Mouse (Mus musculus): ENCODE data around the gene Epo. TPM values are rescaled to one million over a fixed set of nuclear protein-coding genes. Genes with fewer than 3 reads are reported as not detected.

Gene Epo
- polyA plus RNA-seq, 1 experiment from 2014 or later: not detected

- Histone ChIP-seq H3K36me3 (replicated peaks) (no peaks in the 10 kb centered on the region), H3K4me1 (peaks cover 52% of the 10 kb centered on the region), H3K4me3 (peak overlapping the region; percentile 93), H3K9me3 (no peaks in the 10 kb centered on the region), H3K27ac (peak overlapping the region; percentile 86), H3K4me2 (peak overlapping the region; percentile 82), H3K9ac (peak overlapping the region; percentile 96), H3K27me3 (replicated peaks) (no peaks in the 10 kb centered on the region)
- 60% methylated on average over 3 of the region's 3 CpGs for WGBS
- ATAC-seq (replicated peaks): no peak
Measured at GRCm38 (mm10) chr5:137511706-137512105, 21.3 kb downstream of the Epo start.

GRCm38 (mm10) chr5:137510573-137511390, 22.3 kb downstream of the Epo start:
- Histone ChIP-seq H3K36me3 (replicated peaks) (no peaks in the 10 kb centered on the region), H3K27ac (peak overlapping the region; percentile 86), H3K9ac (peak overlapping the region; percentile 96), H3K4me1 (peaks cover 48% of the 10 kb centered on the region), H3K4me2 (peak overlapping the region; percentile 82), H3K27me3 (replicated peaks) (no peaks in the 10 kb centered on the region), H3K4me3 (peak overlapping the region; percentile 93), H3K9me3 (no peaks in the 10 kb centered on the region)
- WGBS: under 1% methylated on average over 51 of the region's 83 CpGs
- peak; percentile 41 for ATAC-seq (replicated peaks)

DNA sequence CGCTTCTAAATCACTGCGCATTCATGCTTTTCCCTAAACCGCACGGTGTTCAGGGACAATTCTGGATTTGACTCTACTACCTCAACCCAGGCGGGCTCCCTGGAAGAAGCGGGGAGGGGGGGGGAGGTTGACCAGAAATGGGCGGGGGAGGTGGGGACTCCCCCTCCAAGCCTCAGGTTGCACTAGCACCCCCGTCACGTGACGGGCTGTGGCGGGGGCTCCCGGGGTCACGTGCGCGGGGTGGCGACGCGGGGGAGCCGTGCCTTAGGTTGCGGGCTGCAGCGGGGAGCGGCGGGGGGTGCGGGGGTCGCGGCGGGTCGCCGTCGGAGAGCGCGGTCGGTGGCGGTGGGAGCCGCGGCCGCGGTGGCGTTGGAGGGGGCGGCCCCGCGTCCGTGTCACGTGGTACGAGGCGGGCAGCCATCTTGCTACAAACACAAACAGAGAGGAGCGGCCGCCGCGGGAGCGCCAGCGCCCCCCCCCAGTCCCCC, 23.0 kb downstream of the Epo start:
- H3K4me1 ChIP-seq: peaks cover 41% of the 10 kb centered on the region
- H3K4me3 ChIP-seq: peak overlapping the region; percentile 93
- ATAC-seq (replicated peaks): peak; percentile 62
- H3K36me3 ChIP-seq (replicated peaks): no peaks in the 10 kb centered on the region
- H3K27ac ChIP-seq: peak overlapping the region; percentile 86
- no peaks in the 10 kb centered on the region for H3K27me3 ChIP-seq (replicated peaks)
- 2% methylated on average over 37 of the region's 52 CpGs for WGBS
- peak overlapping the region; percentile 96 for H3K9ac ChIP-seq
- H3K9me3 ChIP-seq: no peaks in the 10 kb centered on the region
- peak overlapping the region; percentile 82 for H3K4me2 ChIP-seq

DNA sequence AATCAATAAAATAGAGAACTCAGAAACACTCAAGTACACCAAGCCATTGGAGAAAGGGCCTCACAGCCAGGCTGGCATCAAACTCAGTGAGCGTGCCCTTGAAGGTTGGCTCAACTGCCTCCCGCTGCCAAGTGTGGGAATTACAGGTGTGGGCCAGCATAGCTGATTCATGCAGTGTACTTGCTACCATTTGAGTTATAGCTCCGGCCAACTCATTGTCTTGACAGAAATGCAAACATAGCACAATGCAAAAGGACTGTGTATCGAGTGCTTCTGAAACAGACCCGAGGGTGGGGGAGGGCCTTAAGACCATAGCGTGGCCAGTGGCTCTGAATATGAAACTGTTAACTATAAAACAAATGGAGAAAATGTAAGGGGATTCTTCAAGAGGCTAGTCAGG, 29.0 kb downstream of the Epo start:
- WGBS: 87% methylated on average over 6 of the region's 6 CpGs
- Histone ChIP-seq H3K27ac (no peak overlapping the region), H3K4me3 (no peak overlapping the region), H3K4me1 (peaks cover 18% of the 10 kb centered on the region), H3K9ac (no peak overlapping the region), H3K4me2 (no peak overlapping the region), H3K9me3 (no peaks in the 10 kb centered on the region), H3K36me3 (replicated peaks) (no peaks in the 10 kb centered on the region), H3K27me3 (replicated peaks) (no peaks in the 10 kb centered on the region)
- no peak for ATAC-seq (replicated peaks)

DNA sequence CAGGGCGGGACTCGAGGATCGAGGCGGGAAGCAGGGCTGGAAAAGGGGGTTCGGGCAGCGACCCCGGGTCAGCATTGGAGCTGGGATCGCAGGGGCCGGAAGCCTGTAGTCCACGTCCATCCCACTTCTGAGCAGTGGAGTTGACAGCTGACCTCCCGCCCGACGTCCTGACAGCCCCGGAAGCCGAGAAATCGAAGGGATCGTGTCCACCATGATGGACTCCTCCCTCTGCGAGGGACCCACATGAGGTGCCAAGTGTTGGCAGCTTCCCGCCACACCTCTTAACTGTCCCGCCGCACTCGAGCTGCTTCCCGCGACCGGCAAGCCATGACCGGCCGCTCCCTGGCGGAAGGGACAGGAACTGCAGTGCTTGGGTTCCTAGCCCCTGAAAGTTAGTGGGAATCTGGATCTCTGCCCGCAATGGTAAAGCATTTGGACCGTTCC, 30.4 kb downstream of the Epo start:
- under 1% methylated on average over 30 of the region's 30 CpGs for WGBS
- peak overlapping the region; percentile 98 for H3K27ac ChIP-seq
- peak; percentile 84 for ATAC-seq (replicated peaks)
- peak overlapping the region; percentile 64 for H3K4me3 ChIP-seq
- H3K4me1 ChIP-seq: peaks cover 18% of the 10 kb centered on the region
- H3K36me3 ChIP-seq (replicated peaks): no peaks in the 10 kb centered on the region
- H3K4me2 ChIP-seq: peak overlapping the region; percentile 83
- peak overlapping the region; percentile 56 for H3K9ac ChIP-seq
- H3K27me3 ChIP-seq (replicated peaks): no peaks in the 10 kb centered on the region
- H3K9me3 ChIP-seq: no peaks in the 10 kb centered on the region

DNA sequence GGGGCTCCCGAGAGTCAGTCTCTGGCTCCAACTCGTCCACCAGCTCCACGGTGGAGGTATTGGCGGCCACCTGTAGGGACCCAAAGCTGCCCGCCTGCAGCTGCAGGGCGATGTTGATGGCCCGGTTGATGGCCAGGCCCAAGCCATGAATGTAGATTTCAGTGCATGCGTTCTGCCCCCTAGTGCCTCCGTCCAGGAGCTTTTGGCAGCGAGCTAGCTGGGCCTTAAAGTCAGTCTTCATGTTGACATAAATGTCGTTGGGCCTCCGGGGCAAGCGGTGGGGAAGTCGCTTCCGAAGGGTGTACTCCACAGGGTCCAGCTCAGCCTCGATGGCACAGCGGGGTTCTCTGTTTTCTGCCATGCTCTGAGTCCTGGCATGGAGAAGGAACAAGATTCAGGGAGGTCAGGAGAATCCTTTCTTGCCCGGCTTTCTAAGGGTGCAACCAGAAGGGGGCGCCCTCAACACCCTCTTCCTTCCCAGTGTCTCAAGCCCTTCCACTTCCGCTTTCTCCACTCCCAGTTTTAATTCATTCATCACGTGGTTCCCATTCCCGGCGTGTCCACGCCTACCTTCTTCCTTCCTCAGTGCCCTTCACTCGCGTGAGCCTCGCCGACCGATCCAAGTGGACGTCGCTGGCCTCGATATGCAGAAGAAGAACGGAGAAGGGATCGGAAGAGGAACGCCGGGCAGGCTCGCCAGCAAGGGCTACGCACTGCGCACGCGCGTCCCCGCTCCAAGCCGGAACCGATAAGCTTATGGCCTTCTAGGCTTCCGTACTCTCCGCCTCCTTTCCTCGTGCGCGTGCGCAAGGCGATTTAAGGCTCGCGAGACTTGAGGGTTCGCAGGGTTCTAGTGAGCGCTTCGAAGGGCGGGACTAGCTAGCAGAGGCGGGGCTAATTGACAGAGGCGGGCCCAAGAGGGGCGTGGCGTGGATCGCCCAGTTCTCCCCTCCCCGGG, 31.1 kb downstream of the Epo start, which contains the start of gene Pop7:
Pop7 (minus strand) TSS at position 810 of the 958 bp plus-strand sequence.
- Histone ChIP-seq H3K4me2 (peak within 1 kb of the TSS; percentile 83), H3K27ac (peak within 1 kb of the TSS; percentile 98), H3K9ac (peak within 1 kb of the TSS; percentile 70), H3K27me3 (replicated peaks) (no peaks in the 10 kb centered on the region), H3K9me3 (no peaks in the 10 kb centered on the region), H3K4me1 (peaks cover 18% of the 10 kb centered on the region), H3K4me3 (peak within 1 kb of the TSS; percentile 64), H3K36me3 (replicated peaks) (no peaks in the 10 kb centered on the region)
- WGBS: 2% methylated on average over 64 of the region's 64 CpGs
- ATAC-seq (replicated peaks): peak; percentile 95

DNA sequence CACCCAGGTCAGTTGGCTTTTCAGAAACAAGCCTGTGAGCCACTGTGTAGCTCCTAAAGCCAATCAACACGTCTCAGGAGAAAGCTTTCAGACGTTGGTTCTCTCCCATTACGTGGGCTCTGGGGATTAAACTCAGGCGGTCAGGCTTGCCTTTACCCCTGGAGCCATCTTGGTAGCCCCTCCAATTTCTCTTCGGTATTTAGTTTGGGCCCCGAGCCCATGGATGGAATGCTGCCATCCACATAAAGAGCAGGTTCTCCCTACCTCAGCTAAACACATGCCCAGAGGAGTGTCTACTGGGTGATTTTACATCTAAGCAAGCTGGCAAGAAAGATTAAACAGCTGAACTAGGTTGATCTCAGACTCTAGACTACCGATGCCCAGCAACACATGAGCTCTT, 32.9 kb downstream of the Epo start:
- 89% methylated on average over 7 of the region's 7 CpGs for WGBS

GRCm38 (mm10) chr5:137493831-137494230, 39.2 kb downstream of the Epo start:
- Histone ChIP-seq H3K4me3 (no peak overlapping the region), H3K9ac (no peak overlapping the region), H3K4me2 (no peak overlapping the region), H3K27me3 (replicated peaks) (no peaks in the 10 kb centered on the region), H3K9me3 (no peaks in the 10 kb centered on the region), H3K36me3 (replicated peaks) (no peaks in the 10 kb centered on the region), H3K4me1 (no peaks in the 10 kb centered on the region), H3K27ac (no peak overlapping the region)
- no peak for ATAC-seq (replicated peaks)
- WGBS: 88% methylated on average over 13 of the region's 13 CpGs

More for the DNA sequence above, 32.9 kb downstream of the Epo start:
- peaks cover 18% of the 10 kb centered on the region for H3K4me1 ChIP-seq
- no peak overlapping the region for H3K4me2 ChIP-seq
- no peak overlapping the region for H3K9ac ChIP-seq
- H3K4me3 ChIP-seq: no peak overlapping the region
- H3K36me3 ChIP-seq (replicated peaks): no peaks in the 10 kb centered on the region
- no peak overlapping the region for H3K27ac ChIP-seq
- no peak for ATAC-seq (replicated peaks)
- no peaks in the 10 kb centered on the region for H3K9me3 ChIP-seq
- no peaks in the 10 kb centered on the region for H3K27me3 ChIP-seq (replicated peaks)

- whole genome bisulfite sequencing: 65% methylated on average over 4 of the region's 4 CpGs
- ATAC-seq (replicated peaks): no peak
Measured at GRCm38 (mm10) chr5:137491559-137491958, 41.5 kb downstream of the Epo start.

DNA sequence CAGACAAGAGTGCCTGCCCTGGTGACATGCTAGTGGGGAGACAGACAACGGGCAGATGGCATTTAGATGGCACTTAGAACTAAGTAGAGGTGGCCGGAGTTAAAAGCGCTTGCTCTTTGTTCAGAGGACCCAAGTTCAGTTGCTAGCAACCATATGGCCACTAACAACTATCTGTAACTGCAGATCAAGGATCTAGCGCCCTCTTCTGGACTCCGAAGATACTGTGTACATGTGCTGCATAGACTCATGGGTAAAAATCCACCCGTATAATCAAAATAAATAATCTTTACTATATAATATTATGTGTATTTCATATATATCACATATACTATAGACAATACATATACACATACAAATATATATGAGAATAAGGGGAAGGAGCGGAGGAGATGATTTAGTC, 45.4 kb downstream of the Epo start:
- Histone ChIP-seq H3K9me3 (no peaks in the 10 kb centered on the region), H3K4me2 (no peak overlapping the region), H3K4me1 (peaks cover 10% of the 10 kb centered on the region), H3K9ac (no peak overlapping the region), H3K36me3 (replicated peaks) (no peaks in the 10 kb centered on the region), H3K27ac (no peak overlapping the region), H3K4me3 (no peak overlapping the region), H3K27me3 (replicated peaks) (peaks cover 14% of the 10 kb centered on the region)
- 89% methylated on average over 7 of the region's 7 CpGs for WGBS
- ATAC-seq (replicated peaks): no peak

More at GRCm38 (mm10) chr5:137491559-137491958, 41.5 kb downstream of the Epo start:
- Histone ChIP-seq H3K4me1 (no peaks in the 10 kb centered on the region), H3K4me3 (no peak overlapping the region), H3K4me2 (no peak overlapping the region), H3K9me3 (no peaks in the 10 kb centered on the region), H3K36me3 (replicated peaks) (no peaks in the 10 kb centered on the region), H3K27ac (no peak overlapping the region), H3K9ac (no peak overlapping the region), H3K27me3 (replicated peaks) (peaks cover 2% of the 10 kb centered on the region; the same call in 1 of the 2 replicates)

GRCm38 (mm10) chr5:137485851-137486155, 47.2 kb downstream of the Epo start:
- peaks cover 14% of the 10 kb centered on the region for H3K27me3 ChIP-seq (replicated peaks)
- H3K4me2 ChIP-seq: peak overlapping the region; percentile 44
- no peaks in the 10 kb centered on the region for H3K9me3 ChIP-seq
- H3K9ac ChIP-seq: no peak overlapping the region
- peak overlapping the region; percentile 18 for H3K4me3 ChIP-seq
- ATAC-seq (replicated peaks): no peak
- peaks cover 10% of the 10 kb centered on the region for H3K4me1 ChIP-seq
- no peak overlapping the region for H3K27ac ChIP-seq
- no peaks in the 10 kb centered on the region for H3K36me3 ChIP-seq (replicated peaks)
- 0% methylated on average over 17 of the region's 17 CpGs for WGBS

Measured in midbrain, embryonic 15.5 days (tissue).